Mouse (Mus musculus): ENCODE results near the gene Bsdc1. TPM values are rescaled to one million over a fixed set of nuclear protein-coding genes. Genes with fewer than 3 reads are reported as not detected.

The Bsdc1 gene
- total RNA-seq, 1 experiment from 2014 or later: 36.2 TPM

GRCm38 (mm10) chr4:129463097-129464059 lies 2.0 kb downstream of the Bsdc1 start:
- no peak for ATAC-seq (replicated peaks in 1 of 2; ENCODE audit: insufficient read depth in 1 of 2, low FRiP score in 2 of 2, low TSS enrichment in 1 of 2, low read depth in 1 of 2, poor library complexity in 2 of 2, severe bottlenecking in 2 of 2)

GRCm38 (mm10) chr4:129464286-129464815 lies 3.0 kb downstream of the Bsdc1 start:
- ATAC-seq (replicated peaks in 1 of 2; ENCODE audit: insufficient read depth in 1 of 2, low FRiP score in 2 of 2, low TSS enrichment in 1 of 2, low read depth in 1 of 2, poor library complexity in 2 of 2, severe bottlenecking in 2 of 2): no peak

- no peak for ATAC-seq (replicated peaks in 1 of 2; ENCODE audit: insufficient read depth in 1 of 2, low FRiP score in 2 of 2, low TSS enrichment in 1 of 2, low read depth in 1 of 2, poor library complexity in 2 of 2, severe bottlenecking in 2 of 2)
Observed at GRCm38 (mm10) chr4:129476047-129476446, 14.7 kb downstream of the Bsdc1 start.

GRCm38 (mm10) chr4:129479863-129480262 lies 18.5 kb downstream of the Bsdc1 start:
- ATAC-seq (replicated peaks in 1 of 2; ENCODE audit: insufficient read depth in 1 of 2, low FRiP score in 2 of 2, low TSS enrichment in 1 of 2, low read depth in 1 of 2, poor library complexity in 2 of 2, severe bottlenecking in 2 of 2): no peak

- no peak for ATAC-seq (replicated peaks in 1 of 2; ENCODE audit: insufficient read depth in 1 of 2, low FRiP score in 2 of 2, low TSS enrichment in 1 of 2, low read depth in 1 of 2, poor library complexity in 2 of 2, severe bottlenecking in 2 of 2)
Observed at GRCm38 (mm10) chr4:129481090-129481489, 19.7 kb downstream of the Bsdc1 start.

- ATAC-seq (replicated peaks in 1 of 2; ENCODE audit: insufficient read depth in 1 of 2, low FRiP score in 2 of 2, low TSS enrichment in 1 of 2, low read depth in 1 of 2, poor library complexity in 2 of 2, severe bottlenecking in 2 of 2): 0 out of 4 replicates have a peak, but pooled peaks of 1 of the 2 experiments have one; percentile 30
Observed at GRCm38 (mm10) chr4:129490972-129491880, 29.8 kb downstream of the Bsdc1 start, which contains the start of the genes Tssk3 and Fam229a. TSS of gene Tssk3 (minus strand) at chr4:129491022. TSS of gene Fam229a (plus strand) at chr4:129491190.

- ATAC-seq (replicated peaks in 1 of 2; ENCODE audit: insufficient read depth in 1 of 2, low FRiP score in 2 of 2, low TSS enrichment in 1 of 2, low read depth in 1 of 2, poor library complexity in 2 of 2, severe bottlenecking in 2 of 2): no peak
Observed at GRCm38 (mm10) chr4:129494681-129495080, 33.3 kb downstream of the Bsdc1 start.

GRCm38 (mm10) chr4:129495672-129496562 lies 34.5 kb downstream of the Bsdc1 start:
- ATAC-seq (replicated peaks in 1 of 2; ENCODE audit: insufficient read depth in 1 of 2, low FRiP score in 2 of 2, low TSS enrichment in 1 of 2, low read depth in 1 of 2, poor library complexity in 2 of 2, severe bottlenecking in 2 of 2): peak; percentile 13 to 24; a peak in 3 of 4 replicates

GRCm38 (mm10) chr4:129496631-129497030 lies 35.2 kb downstream of the Bsdc1 start:
- peak; percentile 61 to 67 for ATAC-seq (replicated peaks in 1 of 2; ENCODE audit: insufficient read depth in 1 of 2, low FRiP score in 2 of 2, low TSS enrichment in 1 of 2, low read depth in 1 of 2, poor library complexity in 2 of 2, severe bottlenecking in 2 of 2)

GRCm38 (mm10) chr4:129498941-129499340 lies 37.6 kb downstream of the Bsdc1 start:
- ATAC-seq (replicated peaks in 1 of 2; ENCODE audit: insufficient read depth in 1 of 2, low FRiP score in 2 of 2, low TSS enrichment in 1 of 2, low read depth in 1 of 2, poor library complexity in 2 of 2, severe bottlenecking in 2 of 2): no peak

GRCm38 (mm10) chr4:129500017-129500416 lies 38.6 kb downstream of the Bsdc1 start:
- ATAC-seq (replicated peaks in 1 of 2; ENCODE audit: insufficient read depth in 1 of 2, low FRiP score in 2 of 2, low TSS enrichment in 1 of 2, low read depth in 1 of 2, poor library complexity in 2 of 2, severe bottlenecking in 2 of 2): no peak

- peak; percentile 60 to 62 for ATAC-seq (replicated peaks in 1 of 2; ENCODE audit: insufficient read depth in 1 of 2, low FRiP score in 2 of 2, low TSS enrichment in 1 of 2, low read depth in 1 of 2, poor library complexity in 2 of 2, severe bottlenecking in 2 of 2)
Observed at GRCm38 (mm10) chr4:129500607-129501566, 39.5 kb downstream of the Bsdc1 start.

- no peak for ATAC-seq (replicated peaks in 1 of 2; ENCODE audit: insufficient read depth in 1 of 2, low FRiP score in 2 of 2, low TSS enrichment in 1 of 2, low read depth in 1 of 2, poor library complexity in 2 of 2, severe bottlenecking in 2 of 2)
Observed at GRCm38 (mm10) chr4:129502327-129502888, 41.0 kb downstream of the Bsdc1 start.

GRCm38 (mm10) chr4:129502901-129503444 lies 41.6 kb downstream of the Bsdc1 start:
- ATAC-seq (replicated peaks in 1 of 2; ENCODE audit: insufficient read depth in 1 of 2, low FRiP score in 2 of 2, low TSS enrichment in 1 of 2, low read depth in 1 of 2, poor library complexity in 2 of 2, severe bottlenecking in 2 of 2): no peak

- ATAC-seq (replicated peaks in 1 of 2; ENCODE audit: insufficient read depth in 1 of 2, low FRiP score in 2 of 2, low TSS enrichment in 1 of 2, low read depth in 1 of 2, poor library complexity in 2 of 2, severe bottlenecking in 2 of 2): no peak
Observed at GRCm38 (mm10) chr4:129505511-129505910, 44.1 kb downstream of the Bsdc1 start.

All from hematopoietic stem cell, adult 5-6 weeks (primary cell).